Mouse (Mus musculus) adrenal gland, postnatal 4 days (tissue): Measurements from ENCODE around the gene Hist1h1t. TPM values are rescaled to one million over a fixed set of nuclear protein-coding genes. Genes with fewer than 3 reads are reported as not detected.
A peak's percentile ranks its signal among the peaks of the same experiment; 100 is the strongest.
"Not testable (repeated sequence)": the region's sequence is repeated elsewhere in the genome, so short reads cannot be mapped to it uniquely, and the experiment has no call there.

Experiments used
- DNase-seq, 2 experiments: peaks; one replicate each; pipeline ENCODE4 v3.0.0; 2021 to 2022; ENCODE audit warnings: low spot score in 2 of 2, mixed read lengths in 2 of 2
- total RNA-seq, 2 experiments: library from RNA; stranded (reverse); gene quantifications; 2 replicates each; pipeline ENCODE4 v1.2.3; 2021

The Hist1h1t gene
- total RNA-seq, 2 experiments from 2014 or later: 1.8 to 2.2 TPM

DNA sequence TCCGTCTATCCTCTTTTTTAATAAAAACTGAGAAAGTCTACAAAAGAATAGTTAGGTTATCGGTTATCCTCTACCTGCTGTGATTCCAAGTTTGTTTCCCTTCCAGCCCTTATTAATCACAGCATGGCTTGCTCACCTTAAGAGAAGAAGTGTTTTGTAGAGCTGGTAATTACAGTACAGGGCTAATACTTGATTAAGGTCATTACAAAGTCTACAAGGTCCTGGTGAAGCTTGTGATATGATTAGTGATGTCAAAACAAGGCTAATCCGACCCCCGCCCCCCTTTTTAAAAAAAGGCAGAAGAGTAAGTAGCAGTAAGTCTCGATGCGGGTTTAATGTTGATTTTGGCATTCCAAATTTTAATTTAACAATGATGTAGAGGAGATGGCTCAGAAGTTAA is 3.4 kb downstream of the Hist1h1t start:
- no peak for DNase-seq

DNA sequence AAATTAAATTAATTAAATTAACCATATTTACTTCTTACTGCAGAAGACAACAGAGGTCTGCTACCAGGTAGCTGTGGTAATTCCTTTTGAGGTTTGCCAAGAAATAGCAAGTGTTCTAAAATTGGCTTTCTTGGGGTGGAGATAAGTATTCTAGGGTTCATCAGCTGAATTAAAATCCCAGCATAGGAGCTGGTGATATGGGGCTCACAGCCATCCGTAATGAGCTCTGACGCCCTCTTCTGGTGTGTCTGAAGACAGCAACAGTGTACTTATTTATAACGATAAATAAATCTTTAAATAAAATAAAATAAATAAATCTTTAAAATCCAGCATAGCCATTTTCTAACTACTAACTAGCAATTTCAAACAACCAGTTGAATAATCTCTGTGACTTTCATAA is 4.2 kb downstream of the Hist1h1t start:
- no peak for DNase-seq

DNA sequence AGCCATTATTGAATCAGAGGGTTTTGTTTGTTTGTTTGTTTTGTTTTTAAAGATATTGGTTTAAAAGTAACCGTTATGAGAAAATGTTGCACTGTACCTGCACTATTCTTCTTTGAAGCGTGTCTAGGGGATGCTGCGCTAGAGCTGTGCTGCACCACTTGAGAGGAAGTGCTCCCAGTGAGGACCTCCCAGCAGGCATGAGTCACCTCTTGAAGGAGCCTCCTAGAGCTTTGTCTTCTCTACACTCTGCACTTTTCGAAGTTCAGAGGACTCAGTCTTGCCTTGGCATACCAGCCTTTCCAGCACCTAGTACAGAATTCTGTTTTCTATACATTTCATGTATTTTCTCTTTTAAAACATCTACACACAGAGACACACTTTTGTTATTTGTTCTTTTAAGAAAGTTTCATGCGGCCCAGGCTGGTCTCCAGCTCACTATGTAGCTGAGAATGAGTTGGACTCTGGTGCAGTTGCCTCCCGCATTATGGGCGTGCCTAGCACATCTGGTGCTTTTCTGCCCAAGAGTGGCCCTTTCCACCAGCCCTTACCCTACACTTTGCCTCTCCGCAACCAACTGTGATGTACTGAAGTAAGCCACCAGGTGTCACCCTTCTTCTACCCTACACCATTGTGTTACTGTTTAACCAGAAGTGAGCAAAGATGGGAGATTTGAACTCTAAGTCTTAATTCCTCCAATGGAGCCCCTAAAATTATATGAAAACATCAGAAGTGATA is 5.3 kb downstream of the Hist1h1t start:
- peak in 1 of 2 experiments; percentile 44 for DNase-seq

DNA sequence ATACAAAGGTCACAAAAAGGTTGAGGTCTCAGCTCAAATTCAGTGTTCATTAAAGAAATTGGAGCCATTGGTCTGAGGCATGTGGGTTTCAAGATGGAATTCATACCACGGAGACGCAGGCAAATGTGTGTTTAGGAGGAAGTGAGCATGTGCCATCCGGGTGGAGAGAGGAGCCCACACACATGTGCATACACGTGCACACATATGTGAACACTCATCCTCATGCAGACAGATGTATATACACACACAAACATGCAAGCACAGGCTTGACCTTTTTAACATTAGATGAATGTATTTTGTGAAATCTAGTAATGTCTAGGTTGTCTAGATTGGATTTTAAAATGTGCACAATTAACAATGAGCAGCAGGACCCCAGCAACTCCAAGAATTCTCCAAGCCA is 6.6 kb downstream of the Hist1h1t start:
- DNase-seq: no peak

DNA sequence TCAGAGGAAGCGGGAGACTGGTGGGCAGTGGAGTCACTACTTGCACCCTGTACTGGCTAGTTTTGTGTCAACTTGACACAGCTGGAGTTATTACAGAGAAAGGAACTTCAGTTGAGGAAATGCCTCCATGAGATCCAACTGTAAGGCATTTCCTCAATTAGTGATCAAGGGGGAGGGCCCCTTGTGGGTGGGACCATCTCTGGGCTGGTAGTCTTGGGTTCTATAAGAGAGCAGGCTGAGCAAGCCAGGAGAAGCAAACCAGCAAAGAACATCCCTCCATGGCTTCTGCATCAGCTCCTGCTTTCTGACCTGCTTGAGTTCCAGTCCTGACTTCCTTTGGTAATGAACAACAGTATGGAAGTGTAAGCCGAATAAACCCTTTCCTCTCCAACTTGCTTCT is 7.2 kb downstream of the Hist1h1t start:
- DNase-seq: not testable (repeated sequence)

DNA sequence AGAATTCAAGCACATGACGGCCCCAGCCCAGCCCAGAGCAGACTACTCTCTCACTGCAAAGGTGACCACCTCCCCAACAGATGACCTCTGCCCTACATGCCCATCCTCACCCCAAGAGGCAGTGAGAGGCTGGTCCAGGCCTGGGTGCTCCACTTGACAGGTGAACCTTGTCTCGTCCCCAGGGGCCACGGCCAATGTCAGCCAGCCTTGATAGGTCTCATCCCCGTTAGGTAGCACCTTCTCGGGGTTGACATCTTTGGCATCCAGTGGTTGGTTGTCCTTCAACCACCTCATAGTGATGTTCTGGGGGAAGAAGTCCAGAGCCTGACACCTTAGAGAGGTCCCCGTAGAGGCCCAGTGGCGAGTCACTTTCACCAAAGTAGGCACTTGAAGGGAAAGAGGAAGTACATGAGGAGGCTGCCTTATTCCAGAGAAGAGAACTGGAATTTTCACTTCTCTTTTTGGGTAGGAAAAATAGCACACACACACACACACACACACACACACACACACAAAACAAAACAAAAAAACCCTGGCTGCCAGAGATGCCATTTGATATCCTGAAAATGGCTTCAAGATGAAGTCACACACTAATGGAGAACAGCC is 10.2 kb downstream of the Hist1h1t start:
- no peak for DNase-seq

DNA sequence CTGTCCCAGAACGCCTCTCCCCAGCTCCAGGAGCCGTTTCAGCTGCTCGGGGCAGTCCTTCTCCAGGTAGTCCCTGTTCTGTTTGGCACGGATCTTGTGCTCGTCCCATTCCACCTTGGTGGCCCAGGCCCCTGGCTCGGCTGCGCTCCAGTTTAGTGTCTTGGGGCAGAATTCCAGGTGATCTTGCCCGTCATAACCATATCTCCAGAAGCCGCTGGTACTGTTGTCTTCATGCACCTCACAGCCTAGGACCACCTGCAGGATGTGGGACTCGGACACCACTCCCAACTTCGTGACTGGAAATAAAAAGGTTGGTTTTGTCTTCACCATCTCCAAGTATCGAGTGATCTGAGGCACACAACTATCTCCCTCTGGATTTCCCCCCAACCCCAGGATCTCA is 11.2 kb downstream of the Hist1h1t start:
- no peak for DNase-seq

DNA sequence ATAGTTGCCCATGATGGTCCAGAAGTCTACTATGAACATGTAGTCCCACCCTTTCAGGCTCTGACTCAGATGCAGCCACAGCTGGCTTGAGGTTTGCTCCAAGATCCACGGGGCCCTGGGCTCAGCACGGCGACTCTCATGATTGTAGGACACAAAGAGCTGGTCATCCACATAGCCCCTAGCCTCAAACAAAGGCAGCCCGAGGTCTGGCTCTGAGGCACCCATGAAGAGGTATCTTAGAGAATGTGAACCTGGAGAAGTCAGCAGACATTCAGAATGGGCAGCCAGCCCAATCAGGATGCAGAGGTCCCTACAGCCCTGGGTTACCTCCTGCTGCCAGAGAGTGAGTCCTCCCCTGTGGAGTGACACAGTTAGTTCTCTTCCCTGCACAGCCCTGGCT is 12.4 kb downstream of the Hist1h1t start:
- no peak for DNase-seq

DNA sequence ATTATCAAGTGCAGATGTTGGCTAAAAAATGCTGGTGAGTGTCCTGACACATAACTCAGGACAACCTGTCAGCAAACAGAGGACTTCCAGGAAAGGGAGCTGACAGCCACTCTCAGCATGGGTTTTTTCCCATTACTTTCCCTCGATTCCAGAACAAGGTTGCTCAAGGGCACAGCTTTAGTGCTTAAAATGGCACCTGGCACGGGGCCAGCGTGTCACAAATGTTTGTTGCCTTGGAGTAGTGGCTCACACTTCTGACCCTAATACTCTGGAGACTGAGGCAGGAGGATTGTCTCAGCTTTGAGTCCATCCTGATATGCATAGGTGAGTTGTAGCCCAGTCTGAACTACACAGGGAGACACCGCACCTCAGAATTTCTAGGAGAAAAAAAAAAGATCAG is 13.0 kb downstream of the Hist1h1t start:
- DNase-seq: no peak

DNA sequence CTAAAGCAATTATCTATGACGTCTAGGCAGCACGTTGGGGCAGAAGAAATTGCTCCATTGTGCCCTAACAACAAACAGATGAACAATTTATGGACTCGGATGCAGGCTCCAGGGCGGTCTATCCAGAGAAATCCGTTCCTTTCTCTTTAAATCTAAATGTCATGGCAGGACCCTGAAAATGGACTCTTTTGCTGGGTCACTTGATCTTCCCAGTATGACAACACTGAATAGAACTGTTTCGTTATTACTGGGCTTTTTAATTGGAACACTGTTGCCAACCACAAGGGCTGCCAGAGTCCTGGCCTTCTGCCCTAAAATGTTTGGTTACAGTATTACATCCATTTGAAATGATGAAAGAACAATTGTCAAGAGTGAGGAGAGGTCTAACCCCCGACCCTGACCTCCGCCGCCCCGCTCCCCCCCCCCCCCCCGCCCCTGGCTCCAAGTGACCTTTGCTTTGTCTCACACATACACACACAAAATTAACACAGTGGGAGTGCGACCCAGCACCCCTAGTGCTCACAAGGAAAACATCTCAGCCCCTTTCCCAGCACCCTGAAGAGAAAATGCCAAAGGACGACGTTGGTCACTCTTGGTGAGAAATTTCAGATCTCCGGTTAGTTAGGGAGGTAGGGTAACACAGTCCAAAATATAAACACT is 14.2 kb downstream of the Hist1h1t start:
- DNase-seq: no peak

DNA sequence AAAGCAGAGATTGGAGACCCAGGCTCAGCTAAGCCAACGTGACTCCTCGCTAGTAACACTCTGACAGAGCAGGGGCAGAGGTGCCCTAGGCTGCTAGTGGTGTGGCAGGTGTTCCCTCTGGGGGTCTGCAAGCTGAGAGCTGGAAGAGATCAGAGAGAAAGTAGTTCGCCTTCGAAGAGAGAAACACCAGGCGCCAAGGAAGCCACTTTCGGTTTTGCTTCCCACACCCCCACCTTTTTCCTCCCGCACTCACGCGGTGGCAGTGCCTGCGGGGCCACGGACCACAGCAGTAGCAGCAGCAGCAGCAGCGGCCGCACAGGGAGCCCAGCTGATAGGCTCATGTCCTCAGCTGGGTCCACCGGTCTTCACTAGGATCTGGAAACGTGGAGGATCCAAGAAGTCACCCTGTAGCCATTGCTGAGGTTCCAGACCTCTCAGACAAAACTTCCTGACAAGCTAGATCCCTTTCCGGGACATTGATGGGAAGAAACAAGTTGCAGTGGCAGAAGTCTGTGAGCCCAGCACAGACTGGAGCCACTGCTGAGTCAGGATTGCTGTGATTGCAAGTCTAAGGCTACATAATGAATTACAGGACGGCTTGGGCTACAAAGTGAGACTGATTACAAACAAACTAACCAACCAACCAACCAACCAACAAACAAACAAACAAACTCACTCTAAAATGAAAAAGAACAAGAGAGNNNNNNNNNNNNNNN is 14.9 kb downstream of the Hist1h1t start, which contains the start of gene Hfe:
Hfe (minus strand) TSS at position 481 of the 716 bp plus-strand sequence.
- DNase-seq: peak in 1 of 2 experiments; percentile 30

DNA sequence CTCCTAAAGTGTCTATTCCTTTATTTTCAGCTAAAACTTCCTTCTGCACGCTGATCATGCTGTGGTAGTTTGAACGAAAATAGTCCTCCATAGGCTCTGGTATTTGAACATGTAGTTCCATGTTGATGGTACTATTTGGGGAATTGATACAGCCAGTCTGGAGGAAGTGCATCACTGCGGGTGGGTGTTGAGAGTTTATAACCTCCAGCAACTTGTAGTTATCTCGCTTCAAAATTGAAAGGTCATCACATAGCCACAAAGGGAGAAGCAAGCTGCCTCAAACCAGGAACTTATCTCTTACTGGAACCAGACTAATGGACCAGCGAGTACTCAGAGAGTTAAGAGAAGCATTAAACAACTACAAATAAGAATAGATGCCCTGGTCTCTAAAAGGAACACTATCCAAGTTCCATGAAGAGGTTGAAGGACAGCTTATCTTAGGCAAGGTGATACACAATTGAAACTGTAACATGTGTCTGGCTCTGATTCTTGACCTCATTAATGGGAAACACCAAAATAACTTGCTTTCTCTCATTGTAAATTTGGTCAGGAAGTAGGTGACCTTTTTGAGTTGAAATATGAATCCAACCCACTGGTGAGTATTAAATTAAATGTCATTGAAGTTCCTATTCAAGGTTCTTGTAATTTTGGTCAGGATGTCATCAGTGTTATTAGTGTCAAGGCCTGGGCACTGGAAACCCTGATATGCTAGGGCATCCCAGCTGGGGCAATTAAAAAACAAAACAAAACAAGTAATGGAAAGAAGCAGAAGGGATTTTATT is 20.8 kb downstream of the Hist1h1t start:
- DNase-seq: no peak

DNA sequence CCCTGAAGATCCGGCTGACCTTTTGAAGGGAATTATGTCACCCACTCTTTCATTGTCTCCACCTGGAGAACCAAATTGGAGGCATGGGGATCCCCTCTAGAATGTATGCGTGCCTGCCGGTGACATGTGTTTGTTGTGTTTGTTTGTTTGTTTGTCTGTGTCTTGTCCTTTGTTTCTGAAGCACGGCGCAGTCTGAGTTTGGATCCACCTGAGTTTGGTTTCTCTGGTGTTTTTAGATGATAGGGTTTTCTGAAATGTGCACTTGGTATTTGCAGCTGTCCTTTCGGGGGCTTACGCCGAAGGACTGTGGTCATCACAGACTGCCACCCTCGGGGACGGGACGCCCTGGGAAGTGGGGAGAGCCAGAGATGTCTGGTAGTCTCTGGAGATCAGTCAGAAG is 21.6 kb downstream of the Hist1h1t start:
- no peak for DNase-seq

DNA sequence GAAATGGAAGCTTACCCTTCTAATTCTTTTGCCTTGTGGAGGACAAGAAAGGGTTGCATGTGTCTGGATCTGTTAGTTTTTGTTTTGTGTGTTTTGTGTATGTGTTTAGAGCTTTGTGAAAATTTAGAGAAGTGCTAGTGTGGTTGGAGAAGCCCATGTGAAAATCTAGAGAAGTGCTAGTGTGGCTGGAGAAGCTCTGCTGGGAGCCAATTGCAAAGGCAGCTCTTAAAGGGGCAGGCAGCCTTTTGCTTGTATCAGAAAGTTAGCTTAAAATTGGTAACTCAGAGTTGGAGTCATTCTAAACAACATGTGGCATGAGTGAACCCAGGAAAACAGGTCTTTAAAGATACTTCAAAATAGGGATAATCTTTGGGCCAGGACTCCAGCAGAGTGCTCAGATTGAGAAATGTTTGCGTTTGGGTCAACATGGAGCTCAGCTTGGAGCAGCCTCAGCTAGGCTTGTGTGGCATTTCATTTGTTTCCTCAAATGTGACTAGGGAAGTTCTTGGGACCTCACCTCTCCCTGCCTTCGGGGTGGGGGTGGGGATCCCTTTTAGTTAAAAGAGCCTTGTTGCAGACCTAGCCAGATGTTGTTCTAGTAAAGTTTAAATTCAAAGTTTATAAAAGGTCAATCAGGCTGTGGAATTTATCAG is 22.1 kb downstream of the Hist1h1t start:
- not testable (repeated sequence) for DNase-seq

DNA sequence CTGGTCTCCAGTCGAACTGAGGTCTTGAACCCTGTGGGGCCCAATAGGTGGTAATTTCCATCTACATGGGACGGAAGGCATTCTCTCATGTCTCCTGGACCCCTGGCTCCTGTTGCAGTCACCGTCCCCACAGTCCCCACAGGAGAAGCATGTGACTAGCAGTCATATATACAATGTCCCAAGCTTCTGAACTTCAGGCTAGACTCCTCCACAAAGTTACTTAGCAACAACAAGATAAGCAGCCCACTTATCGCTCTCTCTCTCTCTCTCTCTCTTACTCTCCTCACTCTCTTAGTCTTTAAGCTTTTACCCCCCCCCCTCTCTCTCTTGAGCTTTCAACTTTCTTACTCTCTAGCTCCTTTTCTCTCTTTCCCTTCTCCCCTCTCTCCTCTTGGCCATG is 28.6 kb downstream of the Hist1h1t start:
- no peak for DNase-seq

DNA sequence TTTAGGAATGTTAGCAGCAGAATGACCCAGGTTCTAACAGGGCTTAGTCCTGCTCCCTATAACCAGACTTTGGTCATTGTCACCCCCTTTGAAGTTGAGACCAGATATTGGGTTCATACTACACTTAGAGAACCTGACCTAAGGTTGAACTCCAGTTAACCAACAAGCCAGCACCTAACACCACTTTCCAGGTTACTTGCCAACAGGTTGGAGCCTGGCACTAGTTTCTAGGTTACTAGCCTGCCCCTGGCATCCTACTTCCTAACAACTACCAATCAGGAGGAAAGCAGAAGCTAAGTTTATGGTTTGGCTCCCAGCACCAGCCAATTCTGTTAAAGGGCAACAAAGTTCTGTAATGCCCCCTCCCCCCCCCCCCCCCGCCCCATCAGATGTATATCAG is 29.6 kb downstream of the Hist1h1t start:
- DNase-seq: no peak

DNA sequence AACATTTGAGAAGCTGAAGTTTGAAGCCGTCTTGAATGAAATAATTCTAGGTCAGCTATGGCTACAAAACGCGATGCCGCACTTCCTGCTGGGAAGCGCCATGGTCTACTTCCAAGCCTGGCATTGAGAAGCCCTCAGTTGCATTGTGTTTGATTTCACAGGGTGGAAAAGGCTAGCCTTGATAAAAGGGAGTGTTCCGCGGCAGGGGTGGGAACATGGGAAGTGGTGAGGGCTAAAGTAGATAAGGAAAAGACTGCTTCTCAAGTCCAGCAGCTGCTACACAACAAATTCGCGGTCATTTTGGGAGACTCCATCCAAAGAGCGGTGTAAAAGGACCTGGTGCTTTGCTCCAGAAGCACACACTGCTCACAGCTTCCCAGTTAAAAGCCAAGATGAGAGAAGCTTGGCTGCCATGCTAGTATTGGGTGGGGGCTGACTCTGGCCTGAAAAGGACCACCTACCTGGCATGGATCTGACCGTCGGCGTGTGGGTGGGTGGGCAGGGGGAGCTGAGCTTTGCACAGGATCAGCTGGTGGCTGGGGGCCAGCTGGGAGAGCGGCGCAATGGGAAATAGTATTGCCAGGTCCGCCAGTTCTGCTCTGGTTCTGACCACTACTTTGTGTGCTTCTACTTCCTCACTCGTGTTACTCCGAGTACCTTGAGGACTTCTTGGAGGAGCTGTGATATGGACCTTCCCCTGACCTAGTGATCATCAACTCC is 33.0 kb downstream of the Hist1h1t start:
- DNase-seq: no peak

DNA sequence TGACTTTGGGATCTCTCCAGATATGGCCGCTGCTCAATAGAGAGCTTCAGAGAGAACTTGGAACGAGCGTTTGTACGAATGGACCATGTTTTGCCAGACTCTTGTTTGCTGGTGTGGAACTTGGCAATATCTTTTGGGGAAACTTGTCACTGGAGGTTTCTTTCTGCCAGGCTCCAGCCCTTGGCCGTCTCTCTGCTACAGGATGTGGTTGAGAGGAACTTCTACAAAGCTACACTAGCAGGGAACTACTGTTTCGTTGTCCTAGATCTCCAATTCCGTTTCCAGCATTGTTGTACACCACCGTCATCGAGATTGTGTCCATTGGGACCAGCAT is 33.5 kb downstream of the Hist1h1t start:
- no peak for DNase-seq

DNA sequence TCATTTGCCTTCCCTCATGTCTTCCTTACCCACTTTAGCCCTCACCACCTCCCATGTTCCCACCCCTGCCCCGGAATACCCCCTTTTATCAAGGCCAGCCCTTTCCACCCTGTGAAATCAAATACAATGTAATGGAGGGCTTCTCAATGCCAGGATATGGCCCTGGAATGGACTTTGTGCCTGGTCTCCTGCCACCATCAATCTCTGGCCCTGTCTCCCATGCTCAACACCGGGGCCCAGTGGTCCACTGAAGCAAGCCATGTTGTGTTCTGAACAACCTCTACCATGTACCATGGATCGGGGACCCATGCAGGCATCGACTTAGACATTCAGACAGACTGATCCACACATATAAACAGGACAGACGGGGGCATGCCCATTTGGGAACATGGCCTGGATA is 34.1 kb downstream of the Hist1h1t start:
- no peak for DNase-seq

DNA sequence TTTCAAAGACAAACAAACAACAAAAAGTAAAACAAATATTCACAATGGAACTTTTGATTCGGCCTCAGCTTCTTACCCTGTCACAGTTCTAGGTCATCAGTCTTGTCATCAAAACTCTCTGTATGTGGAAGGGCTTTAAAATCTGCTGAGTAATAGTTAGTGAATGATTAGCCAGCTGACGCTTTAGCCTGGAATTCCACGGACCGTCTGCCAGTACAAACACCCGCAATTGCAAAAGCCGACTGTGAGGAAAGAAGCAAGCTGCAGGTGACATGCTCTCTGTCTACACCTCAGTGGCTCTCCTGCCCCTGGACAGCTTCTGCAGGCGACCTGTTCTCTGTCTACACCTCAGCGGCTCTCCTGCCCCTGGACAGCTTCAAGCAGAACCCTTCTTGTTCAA is 34.9 kb downstream of the Hist1h1t start:
- DNase-seq: no peak
